In the genomic region with DNA sequence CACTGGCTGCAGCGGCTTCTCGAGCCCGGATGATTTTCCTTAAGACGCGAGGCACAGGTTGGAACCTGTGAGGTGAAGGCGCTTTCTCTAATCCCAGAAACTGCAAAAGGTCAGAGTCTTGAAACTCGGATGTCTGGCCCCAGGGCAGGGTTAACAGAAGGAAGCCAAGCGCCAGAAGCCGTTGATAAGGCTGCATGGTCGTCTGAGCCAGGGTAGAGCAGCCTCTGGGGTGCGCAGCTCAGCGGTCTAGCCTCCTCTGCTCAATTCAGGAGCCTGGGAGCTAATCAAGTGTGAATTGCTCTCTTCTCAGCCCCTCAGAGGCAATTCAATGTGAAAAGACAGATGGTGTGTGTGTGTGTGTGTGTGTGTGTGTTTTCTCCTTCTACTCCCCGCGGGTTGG, we compare ENCODE assay signal across 18 mouse cellular contexts. TPM values are rescaled to one million over a fixed set of nuclear protein-coding genes. Genes with fewer than 3 reads are reported as not detected.
A peak's percentile ranks its signal among the peaks of the same experiment; 100 is the strongest.
DNase-seq lines count a peak whose midpoint lies in the region; ATAC-seq and TF ChIP-seq lines count a peak whose summit lies in the region.
"Had no signal": no experiment of that assay in that cellular context is flagged by ENCODE, and none has a peak within 500 bp of the region (broad histone marks: within the 10 kb centered on the region; RNA-seq: fewer than 3 reads in every experiment).

A gene (minus strand): TSS at position 317 of the 400 bp plus-strand sequence.

- no peaks in the 10 kb centered on the region for H3K9me3 ChIP-seq in hindbrain, postnatal 0 days (ENCODE audit: low read length)
- no peaks in the 10 kb centered on the region for H3K9me3 ChIP-seq in hindbrain, embryonic 13.5 days
- H3K9me3 ChIP-seq in intestine, embryonic 16.5 days (ENCODE audit: control insufficient read depth, low read length), result no peaks in the 10 kb centered on the region
- no peaks in the 10 kb centered on the region for H3K9me3 ChIP-seq in megakaryocyte, embryonic 14.5 days
- H3K9me3 ChIP-seq: embryonic facial prominence, embryonic 15.5 days; limb, embryonic 13.5 days had no signal

- peak; percentile 40; the same call in 1 of the 2 replicates for ATAC-seq in hindbrain, postnatal 0 days
- no peak for ATAC-seq in hindbrain, embryonic 13.5 days (ENCODE audit: low FRiP score)
- peak; percentile 70 for ATAC-seq in intestine, embryonic 16.5 days
- ATAC-seq: activated CD4-positive, CD25-positive, alpha-beta regulatory T cell, adult 4 months had no signal

- no peaks in the 10 kb centered on the region for H3K27me3 ChIP-seq in hindbrain, postnatal 0 days (ENCODE audit: insufficient read depth, low read length)
- H3K27me3 ChIP-seq in hindbrain, embryonic 13.5 days, result no peaks in the 10 kb centered on the region
- no peaks in the 10 kb centered on the region for H3K27me3 ChIP-seq in intestine, embryonic 16.5 days (replicated peaks; ENCODE audit: control insufficient read depth, insufficient read depth, low read length)
- no peaks in the 10 kb centered on the region for H3K27me3 ChIP-seq in megakaryocyte, embryonic 14.5 days (replicated peaks)
- H3K27me3 ChIP-seq: CH12.LX; embryonic facial prominence, embryonic 15.5 days had no signal

- no peak within 1 kb of the TSS for H3K27ac ChIP-seq in hindbrain, postnatal 0 days
- H3K27ac ChIP-seq in hindbrain, embryonic 13.5 days, result no peak within 1 kb of the TSS
- H3K27ac ChIP-seq in bone marrow macrophage, adult 2 months (ENCODE audit: insufficient read depth, low read depth, low read length), result no peak within 1 kb of the TSS
- H3K27ac ChIP-seq in intestine, embryonic 16.5 days (ENCODE audit: low read length), result no peak within 1 kb of the TSS
- H3K27ac ChIP-seq: embryonic facial prominence, embryonic 15.5 days; limb, embryonic 13.5 days; stomach, postnatal 0 days had no signal

- H3K9ac ChIP-seq in hindbrain, postnatal 0 days (replicated peaks; ENCODE audit: low read length), result no peak within 1 kb of the TSS
- no peak within 1 kb of the TSS for H3K9ac ChIP-seq in hindbrain, embryonic 13.5 days
- no peak within 1 kb of the TSS for H3K9ac ChIP-seq in intestine, embryonic 16.5 days (ENCODE audit: low read depth, low read length)
- H3K9ac ChIP-seq: embryonic facial prominence, embryonic 15.5 days; limb, embryonic 13.5 days had no signal

- TF ChIP-seq POLR2A in bone marrow macrophage, adult 2 months (IDR thresholded peaks at IDR 0.05; ENCODE audit: borderline replicate concordance, low read depth, low read length), result no peak

- no peaks in the 10 kb centered on the region for H3K4me1 ChIP-seq in hindbrain, postnatal 0 days (ENCODE audit: insufficient read depth, low read length)
- peaks cover 3% of the 10 kb centered on the region; the same call in 1 of the 2 replicates for H3K4me1 ChIP-seq in hindbrain, embryonic 13.5 days (replicated peaks)
- peaks cover 7% of the 10 kb centered on the region for H3K4me1 ChIP-seq in bone marrow macrophage, adult 2 months (ENCODE audit: control insufficient read depth, insufficient read depth, low read length)
- H3K4me1 ChIP-seq in intestine, embryonic 16.5 days (ENCODE audit: control insufficient read depth, insufficient read depth, low read length), result no peaks in the 10 kb centered on the region
- H3K4me1 ChIP-seq in megakaryocyte, embryonic 14.5 days, result peaks cover 7% of the 10 kb centered on the region
- H3K4me1 ChIP-seq: embryonic facial prominence, embryonic 15.5 days; limb, embryonic 13.5 days had no signal

- peak; percentile 26 for DNase-seq in hindbrain, postnatal 0 days (ENCODE audit: low spot score)
- DNase-seq in frontal cortex, postnatal 25 days (ENCODE audit: low spot score in 2 of 2), result no peak
- no peak for DNase-seq in layer of hippocampus, postnatal 10 days (ENCODE audit: low spot score in 2 of 2)
- DNase-seq: heart, postnatal 10 days; lung, postnatal 4 days had no signal

- no peak within 1 kb of the TSS for H3K4me3 ChIP-seq in hindbrain, postnatal 0 days (ENCODE audit: low read length)
- H3K4me3 ChIP-seq in hindbrain, embryonic 13.5 days, result no peak within 1 kb of the TSS
- H3K4me3 ChIP-seq in bone marrow macrophage, adult 2 months (ENCODE audit: insufficient read depth, low read length), result no peak within 1 kb of the TSS
- no peak within 1 kb of the TSS for H3K4me3 ChIP-seq in intestine, embryonic 16.5 days (ENCODE audit: low read length)
- peak within 1 kb of the TSS; percentile 42 for H3K4me3 ChIP-seq in megakaryocyte, embryonic 14.5 days (replicated peaks)
- H3K4me3 ChIP-seq: embryonic facial prominence, embryonic 15.5 days; limb, embryonic 13.5 days; myocyte had no signal

- WGBS in hindbrain, postnatal 0 days, result 61% methylated on average over 14 of the region's 14 CpGs
- WGBS in hindbrain, embryonic 13.5 days, result 64% methylated on average over 14 of the region's 14 CpGs
- WGBS in intestine, embryonic 16.5 days, result 37% methylated on average over 14 of the region's 14 CpGs

- no peak within 1 kb of the TSS for H3K4me2 ChIP-seq in hindbrain, postnatal 0 days (ENCODE audit: low read depth, low read length)
- no peak within 1 kb of the TSS for H3K4me2 ChIP-seq in hindbrain, embryonic 13.5 days
- no peak within 1 kb of the TSS for H3K4me2 ChIP-seq in intestine, embryonic 16.5 days (ENCODE audit: low read depth, low read length)
- H3K4me2 ChIP-seq: embryonic facial prominence, embryonic 15.5 days; limb, embryonic 13.5 days had no signal

- no peaks in the 10 kb centered on the region for H3K36me3 ChIP-seq in hindbrain, postnatal 0 days (ENCODE audit: insufficient read depth, low read length)
- no peaks in the 10 kb centered on the region for H3K36me3 ChIP-seq in hindbrain, embryonic 13.5 days
- H3K36me3 ChIP-seq in intestine, embryonic 16.5 days (ENCODE audit: control insufficient read depth, insufficient read depth, low read length), result no peaks in the 10 kb centered on the region
- H3K36me3 ChIP-seq in megakaryocyte, embryonic 14.5 days (replicated peaks; ENCODE audit: low read length), result no peaks in the 10 kb centered on the region
- H3K36me3 ChIP-seq: embryonic facial prominence, embryonic 15.5 days; limb, embryonic 13.5 days had no signal

- TF ChIP-seq CTCF in hindbrain, postnatal 0 days (IDR thresholded peaks at IDR 0.05; ENCODE audit: low read depth), result no peak
- no peak for TF ChIP-seq CTCF in bone marrow macrophage, adult 2 months (IDR thresholded peaks at IDR 0.05; ENCODE audit: low read depth, low read length)

RNA-seq across cellular contexts. Expression of the gene that starts here (rescaled TPM):
- 1.1 and 1.6 TPM in 2 replicates for total RNA-seq in hindbrain, postnatal 0 days (2014; rRNA removed)
- 0.19 and 0.29 TPM in 2 replicates for polyA plus RNA-seq in hindbrain, postnatal 0 days (2015; fragmentation: Nextera tagmentation; extraction: Ambion mirVana)
- polyA plus RNA-seq in hindbrain, embryonic 13.5 days (2015; fragmentation: Nextera tagmentation; extraction: Ambion mirVana), result 0.08 TPM in 1 of 2 replicates, not detected in the other
- 30.2 and 32.0 TPM in 2 replicates for polyA plus RNA-seq in bone marrow macrophage, adult 2 months (2012; ENCODE audit: insufficient read depth, insufficient read length, missing spikeins)
- 0.06 and 0.13 TPM in 2 replicates for polyA plus RNA-seq in intestine, embryonic 16.5 days (2015; fragmentation: Nextera tagmentation; extraction: Ambion mirVana)
- 0.07 TPM in 1 of 2 replicates, not detected in the other for polyA plus RNA-seq in megakaryocyte, embryonic 14.5 days (2012; ENCODE audit: insufficient read depth, low replicate concordance)
- not detected for total RNA-seq in layer of hippocampus, postnatal 10 days (2021)
- total RNA-seq: CH12.LX; heart, postnatal 10 days; layer of hippocampus, adult 8-10 months had no signal
- polyA plus RNA-seq: kidney, embryonic 14.5 days; myocyte; stomach, postnatal 0 days; urinary bladder, adult 2 months had no signal

Comparison
In these comparisons a context has a peak if more than half of its experiments do, and no peak if none do; other contexts are left out.
1. RNA of the gene that starts here (polyA plus RNA-seq): 30.2 to 32.0 TPM in bone marrow macrophage, adult 2 months; 0.19 to 0.29 TPM in hindbrain, postnatal 0 days, 0.06 to 0.13 TPM in intestine, embryonic 16.5 days, 0.08 TPM in hindbrain, embryonic 13.5 days and 0.07 TPM in megakaryocyte, embryonic 14.5 days; every median in the first group is over 10 times any median in the second.
2. Peak in ATAC-seq in intestine, embryonic 16.5 days; RNA of the gene not detected or under 1 TPM.